Mouse (Mus musculus): ENCODE data around the gene Samsn1.

Samsn1 gene

GRCm38 (mm10) chr16:75874508-75874907, 147.6 kb downstream of the Samsn1 start:
- WGBS: 94% methylated on average over 2 of the region's 2 CpGs

GRCm38 (mm10) chr16:75872241-75872640, 149.8 kb downstream of the Samsn1 start:
- WGBS: 48% methylated on average over 8 of the region's 8 CpGs

- WGBS: 88% methylated on average over 6 of the region's 6 CpGs
Measured at GRCm38 (mm10) chr16:75867400-75867799, 154.7 kb downstream of the Samsn1 start.

GRCm38 (mm10) chr16:75865505-75865904, 156.6 kb downstream of the Samsn1 start:
- 51% methylated on average over 6 of the region's 6 CpGs for WGBS

GRCm38 (mm10) chr16:75864673-75865072, 157.4 kb downstream of the Samsn1 start:
- WGBS: 54% methylated on average over 2 of the region's 2 CpGs

- WGBS: 88% methylated on average over 2 of the region's 2 CpGs
Measured at GRCm38 (mm10) chr16:75856343-75856742, 165.7 kb downstream of the Samsn1 start.

GRCm38 (mm10) chr16:75855402-75855801, 166.7 kb downstream of the Samsn1 start:
- WGBS: 91% methylated on average over 7 of the region's 7 CpGs

GRCm38 (mm10) chr16:75853556-75854271, 168.4 kb downstream of the Samsn1 start:
- 60% methylated on average over 9 of the region's 9 CpGs for WGBS

GRCm38 (mm10) chr16:75852485-75852884, 169.6 kb downstream of the Samsn1 start:
- WGBS: 85% methylated on average over 2 of the region's 2 CpGs

GRCm38 (mm10) chr16:75849039-75849438, 173.0 kb downstream of the Samsn1 start:
- WGBS: 94% methylated on average over 6 of the region's 6 CpGs

GRCm38 (mm10) chr16:75843653-75844062, 178.4 kb downstream of the Samsn1 start:
- 42% methylated on average over 7 of the region's 7 CpGs for WGBS

GRCm38 (mm10) chr16:75843031-75843430, 179.1 kb downstream of the Samsn1 start:
- 93% methylated on average over 9 of the region's 9 CpGs for WGBS

GRCm38 (mm10) chr16:75842569-75842968, 179.5 kb downstream of the Samsn1 start:
- WGBS: 84% methylated on average over 9 of the region's 9 CpGs

- WGBS: 92% methylated on average over 5 of the region's 5 CpGs
Measured at GRCm38 (mm10) chr16:75837728-75838451, 184.2 kb downstream of the Samsn1 start.

- WGBS: 59% methylated on average over 4 of the region's 4 CpGs
Measured at GRCm38 (mm10) chr16:75831390-75831789, 190.7 kb downstream of the Samsn1 start.

GRCm38 (mm10) chr16:75823226-75823625, 198.9 kb downstream of the Samsn1 start:
- 79% methylated on average over 6 of the region's 6 CpGs for WGBS

- WGBS: 76% methylated on average over 3 of the region's 3 CpGs
Measured at GRCm38 (mm10) chr16:75820963-75821362, 201.1 kb downstream of the Samsn1 start.
